Mouse (Mus musculus) neural tube, embryonic 12.5 days (tissue): ENCODE measurements around the gene Pip5k1b. TPM values are rescaled to one million over a fixed set of nuclear protein-coding genes. Genes with fewer than 3 reads are reported as not detected.

Experiments used
- ATAC-seq: fragments of 200-750 bp; cut with Nextera tagmentation; 2 replicates; pipeline ENCODE4 v1.8.0; 2017; ENCODE audit warnings: low read depth, mild to moderate bottlenecking, moderate TSS enrichment, moderate library complexity; ENCODE audit not compliant: low FRiP score
- H3K27ac ChIP-seq: fragments of 300-500 bp; sonication (generic); 2 replicates; pipeline ENCODE4 v1.5.1; 2016
- H3K27me3 ChIP-seq: fragments of 300-500 bp; sonication (generic); replicated peaks from 2 replicates; pipeline ENCODE4 v1.6.1; 2016; ENCODE audit warnings: mild to moderate bottlenecking
- H3K36me3 ChIP-seq: fragments of 300-500 bp; sonication (generic); 2 replicates; pipeline ENCODE4 v1.6.1; 2016; ENCODE audit warnings: mild to moderate bottlenecking
- H3K4me1 ChIP-seq: fragments of 300-500 bp; sonication (generic); 2 replicates; pipeline ENCODE4 v1.6.1; 2016
- H3K4me2 ChIP-seq: fragments of 300-500 bp; sonication (generic); replicated peaks from 2 replicates; pipeline ENCODE4 v1.6.1; 2016; ENCODE audit warnings: mild to moderate bottlenecking
- H3K4me3 ChIP-seq: fragments of 300-500 bp; sonication (generic); 2 replicates; pipeline ENCODE4 v1.5.1; 2016
- H3K9ac ChIP-seq: fragments of 300-500 bp; sonication (generic); 2 replicates; pipeline ENCODE4 v1.6.1; 2016; ENCODE audit warnings: mild to moderate bottlenecking
- H3K9me3 ChIP-seq: fragments of 300-500 bp; sonication (generic); 2 replicates; pipeline ENCODE4 v1.6.1; 2016; ENCODE audit warnings: mild to moderate bottlenecking
- WGBS: fragments of 180-500 bp; shearing (Covaris S2); methylation state at CpG from one replicate; pipeline ENCODE4 v1.1.7; 2016; 5-methylcytosine and 5-hydroxymethylcytosine counted together
- polyA plus RNA-seq: library from polyadenylated mRNA; unstranded; fragments of >200 nt; fragmentation: Nextera tagmentation; extraction: Ambion mirVana; gene quantifications from 2 replicates; pipeline ENCODE4 v1.2.1, GENCODE M21; 2016

Gene Pip5k1b
- polyA plus RNA-seq, 1 experiment from 2014 or later, result 1.7 TPM

GRCm38 (mm10) chr19:24541669-24542292, 13.9 kb downstream of the Pip5k1b start:
- Histone ChIP-seq H3K27me3 (no peaks in the 10 kb centered on the region), H3K4me2 (no peak overlapping the region), H3K9me3 (no peaks in the 10 kb centered on the region), H3K27ac (no peak overlapping the region), H3K4me3 (no peak overlapping the region), H3K4me1 (no peaks in the 10 kb centered on the region), H3K9ac (no peak overlapping the region), H3K36me3 (no peaks in the 10 kb centered on the region)
- no peak for ATAC-seq
- WGBS, result 93% methylated on average over 17 of the region's 17 CpGs

- Histone ChIP-seq H3K9me3 (no peaks in the 10 kb centered on the region), H3K9ac (no peak overlapping the region), H3K4me2 (no peak overlapping the region), H3K27me3 (no peaks in the 10 kb centered on the region), H3K27ac (no peak overlapping the region), H3K4me1 (no peaks in the 10 kb centered on the region), H3K36me3 (no peaks in the 10 kb centered on the region), H3K4me3 (no peak overlapping the region)
- 93% methylated on average over 10 of the region's 10 CpGs for whole genome bisulfite sequencing
- no peak for ATAC-seq
Measured at GRCm38 (mm10) chr19:24540952-24541668, 14.6 kb downstream of the Pip5k1b start.

- no peaks in the 10 kb centered on the region for H3K4me1 ChIP-seq
- no peak overlapping the region for H3K9ac ChIP-seq
- H3K9me3 ChIP-seq, result no peaks in the 10 kb centered on the region
- WGBS, result 88% methylated on average over 1 of the region's 1 CpGs
- no peaks in the 10 kb centered on the region for H3K36me3 ChIP-seq
- H3K27ac ChIP-seq, result no peak overlapping the region
- no peak for ATAC-seq
- H3K27me3 ChIP-seq, result no peaks in the 10 kb centered on the region
- no peak overlapping the region for H3K4me3 ChIP-seq
- H3K4me2 ChIP-seq, result no peak overlapping the region
Measured at GRCm38 (mm10) chr19:24539041-24539440, 16.6 kb downstream of the Pip5k1b start.

GRCm38 (mm10) chr19:24538181-24538580, 17.5 kb downstream of the Pip5k1b start:
- no peak for ATAC-seq
- Histone ChIP-seq H3K27me3 (no peaks in the 10 kb centered on the region), H3K27ac (no peak overlapping the region), H3K9me3 (no peaks in the 10 kb centered on the region), H3K4me1 (no peaks in the 10 kb centered on the region), H3K4me2 (no peak overlapping the region), H3K4me3 (no peak overlapping the region), H3K9ac (no peak overlapping the region), H3K36me3 (no peaks in the 10 kb centered on the region)
- WGBS, result 90% methylated on average over 6 of the region's 6 CpGs

GRCm38 (mm10) chr19:24537691-24538090, 18.0 kb downstream of the Pip5k1b start:
- H3K4me2 ChIP-seq, result no peak overlapping the region
- no peaks in the 10 kb centered on the region for H3K36me3 ChIP-seq

GRCm38 (mm10) chr19:24536920-24537319, 18.8 kb downstream of the Pip5k1b start:
- Histone ChIP-seq H3K27me3 (no peaks in the 10 kb centered on the region), H3K9me3 (no peaks in the 10 kb centered on the region), H3K27ac (no peak overlapping the region), H3K36me3 (no peaks in the 10 kb centered on the region), H3K4me1 (no peaks in the 10 kb centered on the region), H3K9ac (no peak overlapping the region), H3K4me3 (no peak overlapping the region), H3K4me2 (no peak overlapping the region)
- ATAC-seq, result no peak
- 85% methylated on average over 5 of the region's 5 CpGs for WGBS

More at GRCm38 (mm10) chr19:24537691-24538090, 18.0 kb downstream of the Pip5k1b start:
- no peak overlapping the region for H3K9ac ChIP-seq
- no peaks in the 10 kb centered on the region for H3K9me3 ChIP-seq
- no peak for ATAC-seq
- no peak overlapping the region for H3K4me3 ChIP-seq
- no peaks in the 10 kb centered on the region for H3K4me1 ChIP-seq
- WGBS, result 79% methylated on average over 4 of the region's 4 CpGs
- no peak overlapping the region for H3K27ac ChIP-seq
- H3K27me3 ChIP-seq, result no peaks in the 10 kb centered on the region

GRCm38 (mm10) chr19:24536280-24536679, 19.4 kb downstream of the Pip5k1b start:
- H3K27me3 ChIP-seq, result no peaks in the 10 kb centered on the region
- WGBS, result 90% methylated on average over 3 of the region's 3 CpGs
- H3K4me1 ChIP-seq, result no peaks in the 10 kb centered on the region
- H3K9ac ChIP-seq, result no peak overlapping the region
- no peaks in the 10 kb centered on the region for H3K9me3 ChIP-seq
- H3K27ac ChIP-seq, result no peak overlapping the region
- no peak for ATAC-seq
- H3K36me3 ChIP-seq, result no peaks in the 10 kb centered on the region
- no peak overlapping the region for H3K4me2 ChIP-seq
- no peak overlapping the region for H3K4me3 ChIP-seq

GRCm38 (mm10) chr19:24535161-24535560, 20.5 kb downstream of the Pip5k1b start:
- Histone ChIP-seq H3K9me3 (no peaks in the 10 kb centered on the region), H3K4me2 (no peak overlapping the region), H3K9ac (no peak overlapping the region), H3K27ac (no peak overlapping the region), H3K4me3 (no peak overlapping the region), H3K36me3 (no peaks in the 10 kb centered on the region), H3K4me1 (no peaks in the 10 kb centered on the region), H3K27me3 (no peaks in the 10 kb centered on the region)
- no peak for ATAC-seq
- 85% methylated on average over 6 of the region's 6 CpGs for WGBS

GRCm38 (mm10) chr19:24534733-24535132, 20.9 kb downstream of the Pip5k1b start:
- no peaks in the 10 kb centered on the region for H3K9me3 ChIP-seq
- H3K36me3 ChIP-seq, result no peaks in the 10 kb centered on the region
- no peak overlapping the region for H3K9ac ChIP-seq
- no peak overlapping the region for H3K4me2 ChIP-seq
- no peak for ATAC-seq
- H3K27me3 ChIP-seq, result no peaks in the 10 kb centered on the region
- H3K27ac ChIP-seq, result no peak overlapping the region
- H3K4me1 ChIP-seq, result no peaks in the 10 kb centered on the region
- 82% methylated on average over 7 of the region's 7 CpGs for WGBS
- no peak overlapping the region for H3K4me3 ChIP-seq

- Histone ChIP-seq H3K27ac (no peak overlapping the region), H3K9me3 (no peaks in the 10 kb centered on the region), H3K27me3 (no peaks in the 10 kb centered on the region), H3K4me3 (no peak overlapping the region), H3K9ac (no peak overlapping the region), H3K36me3 (no peaks in the 10 kb centered on the region), H3K4me1 (no peaks in the 10 kb centered on the region), H3K4me2 (no peak overlapping the region)
- ATAC-seq, result no peak
- 87% methylated on average over 4 of the region's 4 CpGs for WGBS
Measured at GRCm38 (mm10) chr19:24528910-24529561, 26.6 kb downstream of the Pip5k1b start.

- Histone ChIP-seq H3K36me3 (no peaks in the 10 kb centered on the region), H3K4me2 (no peak overlapping the region), H3K4me1 (no peaks in the 10 kb centered on the region), H3K9ac (no peak overlapping the region), H3K9me3 (no peaks in the 10 kb centered on the region), H3K4me3 (no peak overlapping the region), H3K27me3 (no peaks in the 10 kb centered on the region), H3K27ac (no peak overlapping the region)
- ATAC-seq, result no peak
- 78% methylated on average over 4 of the region's 4 CpGs for WGBS
Measured at GRCm38 (mm10) chr19:24528129-24528730, 27.4 kb downstream of the Pip5k1b start.

- Histone ChIP-seq H3K27me3 (no peaks in the 10 kb centered on the region), H3K4me2 (no peak overlapping the region), H3K9ac (no peak overlapping the region), H3K9me3 (no peaks in the 10 kb centered on the region), H3K36me3 (no peaks in the 10 kb centered on the region), H3K4me1 (no peaks in the 10 kb centered on the region), H3K4me3 (no peak overlapping the region), H3K27ac (no peak overlapping the region)
- WGBS, result 91% methylated on average over 5 of the region's 5 CpGs
- no peak for ATAC-seq
Measured at GRCm38 (mm10) chr19:24527613-24527948, 28.1 kb downstream of the Pip5k1b start.
